Mouse (Mus musculus): ENCODE data around the gene Ltbp4. TPM values are rescaled to one million over a fixed set of nuclear protein-coding genes. Genes with fewer than 3 reads are reported as not detected.

The Ltbp4 gene
- total RNA-seq, 2 experiments from 2014 or later = 207 to 236 TPM

DNA sequence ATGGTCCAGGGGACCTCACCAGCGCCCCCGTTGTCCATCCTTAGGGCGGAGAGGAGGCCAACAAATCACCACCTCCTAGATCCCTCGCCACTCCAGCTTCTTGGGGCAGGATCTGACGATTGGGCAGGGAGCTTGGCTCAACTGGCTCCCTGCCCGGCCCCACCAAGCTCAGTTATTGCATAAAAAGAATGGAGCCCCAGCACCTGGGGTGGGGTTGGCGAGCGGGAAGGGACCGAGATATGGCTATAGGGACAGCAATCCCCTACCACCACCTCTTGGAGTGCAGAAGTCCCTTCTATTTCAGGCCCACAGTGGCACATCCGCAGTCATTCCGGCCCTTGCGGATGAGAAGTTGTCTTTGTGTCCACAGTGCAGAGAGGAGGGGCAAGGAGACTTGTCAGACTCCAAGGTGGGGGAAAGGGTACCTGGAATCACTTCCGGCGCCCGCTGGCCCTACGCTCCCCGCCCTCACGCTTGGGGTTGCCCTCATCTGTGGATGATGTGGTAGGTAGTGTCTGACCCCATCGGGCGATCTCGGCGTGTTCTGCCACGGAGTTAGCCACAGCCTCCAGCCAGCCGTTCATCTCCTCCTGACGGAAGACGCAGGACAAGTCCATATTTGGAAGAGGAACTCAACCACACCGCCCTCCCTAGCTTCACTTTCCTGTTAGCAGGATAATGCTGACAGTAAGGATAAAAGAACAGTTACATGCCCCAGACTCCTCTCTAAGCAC lies 19.5 kb upstream of the Ltbp4 start, which contains the start of gene Gm20479:
Gm20479 (minus strand) TSS at position 559 of the 734 bp plus-strand sequence.
- intact Hi-C loops (cut with DNase I) = loop anchor here (5.0 kb wide), 2 partner anchors 115 to 315 kb away; partner anchors contain the start of genes Map3k10 and Sertad3
- DNase-seq = peak in 1 of 2 experiments; percentile 42

DNA sequence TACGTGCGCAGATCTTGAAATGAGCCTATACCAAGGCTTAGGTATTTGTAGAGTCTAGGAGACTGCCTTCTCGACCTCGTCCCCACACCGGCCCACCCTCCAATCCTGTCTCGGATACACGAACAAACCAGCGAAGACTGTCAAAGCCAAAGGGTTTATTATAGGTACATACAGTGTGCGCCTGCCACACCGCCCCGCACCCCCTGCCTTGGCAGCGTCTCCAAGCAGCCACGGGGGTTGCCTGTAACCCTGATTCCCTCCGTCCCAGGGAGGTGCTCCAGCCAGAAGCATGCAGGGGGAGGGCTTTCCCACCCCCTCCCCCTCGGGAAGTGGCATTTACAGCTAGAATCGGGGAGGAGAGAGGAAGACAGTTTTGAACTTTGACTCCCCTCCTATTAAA lies 18.8 kb upstream of the Ltbp4 start:
- intact Hi-C loops (cut with DNase I) = loop anchor here (5.0 kb wide), 2 partner anchors 116 to 316 kb away; partner anchors contain the start of genes Map3k10 and Sertad3
- peak in 1 of 2 experiments; percentile 46 for DNase-seq

DNA sequence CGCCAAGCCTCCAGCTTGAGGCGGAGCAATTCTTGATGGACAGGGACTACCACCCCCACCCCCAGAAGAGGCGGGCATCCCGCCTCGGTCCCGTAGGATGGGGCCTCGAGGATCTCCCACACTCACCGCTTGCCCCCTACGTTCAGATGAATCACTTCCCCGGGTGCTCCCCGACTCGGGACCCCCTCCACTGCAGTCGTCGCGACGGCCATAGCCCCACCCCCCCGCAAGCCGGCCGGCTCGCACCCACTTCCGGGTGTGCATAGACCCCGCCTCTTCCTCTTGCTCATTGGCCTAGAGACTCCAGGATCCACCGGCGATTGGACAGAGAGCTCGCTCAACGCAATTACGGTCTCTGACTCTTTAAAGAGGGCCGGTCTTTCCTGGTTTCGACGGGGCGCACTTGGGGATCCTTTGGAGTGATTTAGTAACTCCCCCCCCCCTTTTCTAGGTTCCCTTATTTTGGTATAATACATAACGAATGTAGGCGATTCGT lies 18.3 kb upstream of the Ltbp4 start, which contains the start of gene Shkbp1:
Shkbp1 (minus strand) TSS at position 275 of the 496 bp plus-strand sequence.
- peak; percentile 84 to 87 for DNase-seq
- intact Hi-C loops (cut with DNase I) = loop anchor here (2.0 to 5.0 kb wide), 3 partner anchors 17 to 317 kb away; partner anchors contain the start of genes Map3k10 and Sertad3

DNA sequence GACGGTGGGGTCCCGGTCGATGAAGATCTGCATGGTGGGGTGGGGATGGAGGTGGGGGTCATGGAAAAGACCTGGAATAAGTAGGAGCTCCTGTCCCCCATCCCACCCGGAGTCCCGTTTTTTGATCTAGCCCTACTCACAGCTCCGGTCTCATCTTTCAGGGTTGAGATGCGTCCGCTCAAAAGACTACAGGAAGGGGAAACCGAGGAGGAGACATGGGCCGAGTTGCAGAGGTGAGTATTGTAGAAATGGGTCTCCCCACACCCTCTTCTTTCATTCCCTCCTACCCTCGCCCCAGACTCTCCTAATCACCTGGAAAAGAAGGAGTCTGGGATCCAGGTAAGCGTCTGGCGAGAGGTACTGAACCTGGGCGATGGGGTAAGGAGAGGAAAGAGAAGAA lies 17.8 kb upstream of the Ltbp4 start:
- DNase-seq = no peak

DNA sequence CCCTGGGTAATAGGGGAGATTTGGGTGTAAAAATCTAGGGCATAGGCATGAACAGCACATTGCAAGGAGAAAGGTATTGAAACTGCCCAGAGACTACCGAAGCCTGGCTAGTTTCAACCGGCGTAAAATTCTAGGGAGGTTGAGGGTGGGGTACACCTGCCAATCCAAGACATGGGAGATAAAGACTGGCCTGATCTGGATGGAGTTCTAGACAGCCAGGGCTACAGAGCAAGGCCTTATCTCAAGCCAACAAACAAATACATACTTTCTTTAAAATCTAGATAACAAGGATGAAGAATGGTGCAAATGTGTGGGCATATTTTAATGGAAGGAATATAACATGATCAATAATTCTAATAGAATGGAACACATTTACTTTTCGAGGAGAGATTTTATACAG lies 17.3 kb upstream of the Ltbp4 start:
- DNase-seq = no peak
- intact Hi-C loops (cut with DNase I) = loop anchor here (2.0 to 5.0 kb wide), 3 partner anchors 16 to 318 kb away; partner anchors contain the start of genes Map3k10 and Sertad3

More for the DNA sequence above, 17.8 kb upstream of the Ltbp4 start:
- intact Hi-C loops (cut with DNase I) = loop anchor here (2.0 to 5.0 kb wide), 3 partner anchors 16 to 317 kb away; partner anchors contain the start of genes Map3k10 and Sertad3

DNA sequence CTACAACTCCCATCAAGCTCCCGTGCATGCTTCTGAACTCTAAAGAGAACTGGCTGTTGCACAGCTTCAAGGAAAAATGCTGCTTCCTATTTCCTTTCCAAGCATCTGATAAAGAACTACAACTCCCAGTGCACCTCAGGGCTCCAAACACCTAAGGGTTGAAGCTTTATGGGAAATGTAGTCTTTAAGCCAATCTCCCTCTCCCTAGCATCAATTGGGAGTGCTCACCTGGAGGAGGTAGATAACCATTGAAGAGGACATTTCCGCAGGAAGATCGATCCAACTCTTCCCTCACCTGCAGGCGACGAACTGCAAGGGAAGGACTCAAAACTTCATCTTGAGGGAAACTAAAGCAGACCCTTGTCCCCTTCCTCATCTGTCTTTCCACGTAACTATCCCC lies 16.7 kb upstream of the Ltbp4 start:
- intact Hi-C loops (cut with DNase I) = loop anchor here (2.0 kb wide), 1 partner anchor 15 kb away; no protein-coding TSS in a partner anchor
- DNase-seq = no peak

GRCm38 (mm10) chr7:27345444-27345843 lies 8.0 kb upstream of the Ltbp4 start:
- intact Hi-C loops (cut with DNase I) = no loop called here
- no peak for DNase-seq

- intact Hi-C loops (cut with DNase I) = no loop called here
- no peak for DNase-seq
Measured at GRCm38 (mm10) chr7:27342595-27342994, 5.1 kb upstream of the Ltbp4 start.

- no peak for DNase-seq
- intact Hi-C loops (cut with DNase I) = loop anchor here (2.0 to 10.0 kb wide), 5 partner anchors 15 to 1035 kb away; partner anchors contain the start of genes Akt2, Plekhg2 and Zfp607b
Measured at GRCm38 (mm10) chr7:27339519-27339918, 2.0 kb upstream of the Ltbp4 start.

DNA sequence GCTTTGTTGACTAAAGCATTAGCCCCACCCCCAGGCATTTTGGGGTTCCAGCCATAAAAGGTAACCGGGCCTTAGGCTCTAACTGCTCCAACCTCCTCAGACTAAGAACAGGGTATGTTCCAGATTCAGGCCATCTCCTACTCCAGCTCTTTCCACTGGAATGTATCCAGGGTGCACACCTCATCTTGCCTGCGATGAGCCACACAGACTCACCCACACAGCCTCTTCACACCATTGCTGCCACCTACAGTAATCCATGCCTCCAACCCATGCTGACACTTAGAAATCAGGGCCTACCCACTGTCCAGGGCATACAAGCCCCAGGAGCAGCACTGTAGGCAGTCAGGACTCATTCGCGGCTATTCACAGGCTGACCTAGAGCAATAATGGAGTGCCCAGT lies 1.6 kb upstream of the Ltbp4 start:
- DNase-seq = no peak
- intact Hi-C loops (cut with DNase I) = loop anchor here (2.0 to 10.0 kb wide), 5 partner anchors 16 to 1036 kb away; partner anchors contain the start of genes Akt2, Plekhg2 and Zfp607b

GRCm38 (mm10) chr7:27335928-27336823 lies 1.3 kb downstream of the Ltbp4 start:
- DNase-seq = peak; percentile 94 to 97
- intact Hi-C loops (cut with DNase I) = loop anchor here (1.0 to 10.0 kb wide), 7 partner anchors 48 to 1039 kb away; partner anchors contain the start of genes Akt2, Blvrb, Plekhg2 and Sptbn4

DNA sequence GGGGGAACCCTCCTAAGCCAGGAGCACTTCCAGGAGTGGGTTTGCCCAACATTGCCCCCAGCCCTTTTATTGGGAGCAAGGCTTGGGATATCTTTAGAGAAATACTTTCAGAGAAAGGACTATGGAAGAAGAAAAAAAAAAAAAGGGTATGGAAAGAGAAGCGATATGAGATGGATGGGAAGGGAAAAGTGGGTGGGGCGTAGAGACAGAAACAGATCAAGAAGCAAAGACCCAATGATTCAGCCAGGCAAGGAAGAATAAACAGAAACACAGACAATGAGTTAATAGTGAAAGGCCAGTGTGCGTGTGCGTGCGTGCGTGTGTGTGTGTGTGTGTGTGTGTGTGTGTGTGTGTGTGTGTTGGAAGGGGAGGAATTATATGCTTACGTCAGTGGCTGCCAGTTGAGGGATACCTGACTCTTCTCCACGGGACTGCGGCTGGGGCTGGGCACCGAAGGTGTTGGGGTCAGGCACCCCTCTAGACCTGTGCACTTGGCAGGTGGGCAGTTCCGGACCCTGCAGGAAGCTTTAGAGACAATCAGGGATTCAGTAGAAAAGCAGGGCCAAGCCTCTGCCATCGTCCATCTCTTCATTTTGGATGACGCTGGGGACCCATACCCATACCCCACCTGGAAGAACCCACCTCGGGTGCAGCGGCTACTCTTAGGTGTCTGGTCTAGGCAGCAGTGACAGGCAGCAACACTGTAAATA lies 2.3 kb downstream of the Ltbp4 start:
- intact Hi-C loops (cut with DNase I) = loop anchor here (5.0 to 10.0 kb wide), 4 partner anchors 172 to 1040 kb away; partner anchors contain the start of genes Akt2, Plekhg2 and Zfp607b
- no peak for DNase-seq

- intact Hi-C loops (cut with DNase I) = loop anchor here (10.0 kb wide), 2 partner anchors 350 to 1040 kb away; partner anchors contain the start of genes Plekhg2 and Zfp607b
- peak; percentile 71 to 83 for DNase-seq
Measured at GRCm38 (mm10) chr7:27334405-27334911, 3.0 kb downstream of the Ltbp4 start.

- intact Hi-C loops (cut with DNase I) = loop anchor here (10.0 kb wide), 2 partner anchors 351 to 1041 kb away; partner anchors contain the start of genes Plekhg2 and Zfp607b
- DNase-seq = peak in 1 of 2 experiments; percentile 70
Measured at GRCm38 (mm10) chr7:27333316-27333941, 4.1 kb downstream of the Ltbp4 start.

GRCm38 (mm10) chr7:27332353-27333199 lies 4.9 kb downstream of the Ltbp4 start:
- intact Hi-C loops (cut with DNase I) = loop anchor here (10.0 kb wide), 2 partner anchors 352 to 1042 kb away; partner anchors contain the start of genes Plekhg2 and Zfp607b
- DNase-seq = peak; percentile 95 to 96

GRCm38 (mm10) chr7:27331854-27332253 lies 5.6 kb downstream of the Ltbp4 start:
- no peak for DNase-seq
- intact Hi-C loops (cut with DNase I) = loop anchor here (10.0 kb wide), 2 partner anchors 353 to 1043 kb away; partner anchors contain the start of genes Plekhg2 and Zfp607b

GRCm38 (mm10) chr7:27331541-27331851 lies 6.0 kb downstream of the Ltbp4 start:
- intact Hi-C loops (cut with DNase I) = loop anchor here (10.0 kb wide), 2 partner anchors 353 to 1043 kb away; partner anchors contain the start of genes Plekhg2 and Zfp607b

More at GRCm38 (mm10) chr7:27331541-27331851, 6.0 kb downstream of the Ltbp4 start:
- DNase-seq = peak in 1 of 2 experiments; percentile 61
